In genomic region chr2:151939651-151940420, GRCm38 (mm10) we compare ENCODE assay signal across 18 mouse cellular contexts. TPM values are rescaled to one million over a fixed set of nuclear protein-coding genes. Genes with fewer than 3 reads are reported as not detected.
DNase-seq lines count a peak whose midpoint lies in the region; ATAC-seq and TF ChIP-seq lines count a peak whose summit lies in the region.
"Had no signal": no experiment of that assay in that cellular context is flagged by ENCODE, and none has a peak within 500 bp of the region (broad histone marks: within the 10 kb centered on the region; RNA-seq: fewer than 3 reads in every experiment).

No protein-coding gene starts in this region.

- H3K4me1 ChIP-seq in liver, adult 2 months (ENCODE audit: control insufficient read depth, insufficient read depth, low read length) = peaks cover 7% of the 10 kb centered on the region
- H3K4me1 ChIP-seq in thymus, adult 2 months (replicated peaks; ENCODE audit: control insufficient read depth, insufficient read depth, low read length) = peaks cover 42% of the 10 kb centered on the region
- H3K4me1 ChIP-seq in forebrain, embryonic 14.5 days (ENCODE audit: control insufficient read depth, insufficient read depth, low read length) = no peaks in the 10 kb centered on the region

- ATAC-seq in forebrain, embryonic 14.5 days = no peak
- ATAC-seq in megakaryocyte, adult 5-6 weeks (ENCODE audit: poor library complexity, severe bottlenecking) = no peak
- ATAC-seq: activated CD4-positive, CD25-positive, alpha-beta regulatory T cell, adult 4 months; forebrain, embryonic 13.5 days; forebrain, postnatal 0 days had no signal

- no peak for TF ChIP-seq CTCF in liver, adult 2 months (IDR thresholded peaks at IDR 0.05; ENCODE audit: low read depth, low read length)
- no peak for TF ChIP-seq CTCF in thymus, adult 2 months (IDR thresholded peaks at IDR 0.05; ENCODE audit: borderline replicate concordance, control insufficient read depth, extremely low read depth, insufficient read depth, low read length, poor library complexity)

- no peak overlapping the region for H3K27ac ChIP-seq in liver, adult 2 months (replicated peaks; ENCODE audit: insufficient read depth, low read depth, low read length)
- H3K27ac ChIP-seq in thymus, adult 2 months (ENCODE audit: control insufficient read depth, insufficient read depth, low read length) = peak overlapping the region; percentile 70
- no peak overlapping the region for H3K27ac ChIP-seq in forebrain, embryonic 14.5 days (ENCODE audit: low read depth, low read length)
- H3K27ac ChIP-seq: forebrain, embryonic 10.5 days; forebrain, embryonic 13.5 days; heart, embryonic 13.5 days; hindbrain, embryonic 14.5 days had no signal

- H3K4me3 ChIP-seq in liver, adult 2 months (ENCODE audit: insufficient read depth, low read depth, low read length) = no peak overlapping the region
- no peak overlapping the region for H3K4me3 ChIP-seq in thymus, adult 2 months (ENCODE audit: control insufficient read depth, insufficient read depth, low read length)
- no peak overlapping the region for H3K4me3 ChIP-seq in forebrain, embryonic 14.5 days (ENCODE audit: low read depth, low read length)
- H3K4me3 ChIP-seq: forebrain, embryonic 10.5 days; forebrain, embryonic 13.5 days; heart, embryonic 13.5 days had no signal

- TF ChIP-seq POLR2A in liver, adult 2 months (IDR thresholded peaks at IDR 0.05; ENCODE audit: extremely low read depth, insufficient read depth, low read length) = no peak
- no peak for TF ChIP-seq POLR2A in thymus, adult 2 months (IDR thresholded peaks at IDR 0.05; ENCODE audit: control insufficient read depth, extremely low read depth, insufficient read depth, low read length, poor library complexity)

- no peak overlapping the region for H3K9ac ChIP-seq in liver, adult 2 months (ENCODE audit: low read depth, low read length)
- no peak overlapping the region for H3K9ac ChIP-seq in forebrain, embryonic 14.5 days (ENCODE audit: low read length)
- H3K9ac ChIP-seq: forebrain, embryonic 13.5 days; forebrain, postnatal 0 days; heart, embryonic 13.5 days; hindbrain, embryonic 14.5 days had no signal

- no peaks in the 10 kb centered on the region for H3K27me3 ChIP-seq in liver, adult 2 months (ENCODE audit: control insufficient read depth, insufficient read depth, low read length)
- H3K27me3 ChIP-seq in thymus, adult 2 months (ENCODE audit: control insufficient read depth, insufficient read depth, low read length) = no peaks in the 10 kb centered on the region
- no peaks in the 10 kb centered on the region for H3K27me3 ChIP-seq in forebrain, embryonic 14.5 days (replicated peaks; ENCODE audit: control insufficient read depth, insufficient read depth, low read length)
- H3K27me3 ChIP-seq: forebrain, embryonic 13.5 days had no signal

- 53% methylated on average over 5 of the region's 5 CpGs for WGBS in liver, adult 2 months
- WGBS in thymus, adult 2 months = 29% methylated on average over 5 of the region's 5 CpGs
- 89% methylated on average over 5 of the region's 5 CpGs for WGBS in forebrain, embryonic 14.5 days

- no peaks in the 10 kb centered on the region for H3K9me3 ChIP-seq in forebrain, embryonic 14.5 days (replicated peaks; ENCODE audit: control insufficient read depth, low read length)
- H3K9me3 ChIP-seq: forebrain, embryonic 10.5 days; forebrain, embryonic 13.5 days; heart, embryonic 13.5 days had no signal

- peak; percentile 91 for DNase-seq in liver, adult 2 months (ENCODE audit: extremely low read depth, low read depth, low spot score)
- no peak for DNase-seq in liver
- peak; percentile 41 for DNase-seq in thymus, adult 2 months
- DNase-seq in thymus, postnatal 14 days = peak; percentile 62
- peak; percentile 50 for DNase-seq in thymus, postnatal 4 days
- no peak for DNase-seq in forebrain, embryonic 14.5 days (ENCODE audit: low spot score)
- DNase-seq: adrenal gland, adult 8-10 months; adrenal gland, postnatal 36 days; cerebellum, adult 18-20 months; cerebellum, postnatal 14 days; forebrain, postnatal 0 days; heart, postnatal 4 days had no signal

- no peaks in the 10 kb centered on the region for H3K79me2 ChIP-seq in liver, adult 2 months (ENCODE audit: control insufficient read depth, insufficient read depth, low read length)

- H3K4me2 ChIP-seq in forebrain, embryonic 14.5 days (ENCODE audit: low read length) = no peak overlapping the region
- H3K4me2 ChIP-seq: forebrain, embryonic 13.5 days; heart, embryonic 13.5 days; hindbrain, embryonic 14.5 days had no signal

- H3K36me3 ChIP-seq in liver, adult 2 months (ENCODE audit: control insufficient read depth, insufficient read depth, low read length) = no peaks in the 10 kb centered on the region
- no peaks in the 10 kb centered on the region for H3K36me3 ChIP-seq in thymus, adult 2 months (ENCODE audit: control insufficient read depth, insufficient read depth, low read length)
- no peaks in the 10 kb centered on the region for H3K36me3 ChIP-seq in forebrain, embryonic 14.5 days (ENCODE audit: control insufficient read depth, insufficient read depth, low read length)
- H3K36me3 ChIP-seq: forebrain, embryonic 10.5 days; heart, embryonic 13.5 days had no signal

RNA-seq across cellular contexts. Expression of gene Angpt4, which starts 28.8 kb away (rescaled TPM):
- total RNA-seq in liver, adult 2 months (2014; rRNA removed) = under 0.01 and 0.13 TPM in 2 replicates
- polyA plus RNA-seq in liver, adult 2 months (2012; rRNA removed) = 0.10 and 0.19 TPM in 2 replicates
- 0.80 TPM in 2 replicates for polyA plus RNA-seq in thymus, adult 2 months (2012; rRNA removed)
- polyA plus RNA-seq in forebrain, embryonic 14.5 days (2014; fragmentation: Nextera tagmentation; extraction: Ambion mirVana) = 0.21 TPM in 1 of 2 replicates, not detected in the other
- not detected in 2 replicates for total RNA-seq in megakaryocyte, adult 5-6 weeks (2015)
- total RNA-seq in megakaryocyte, adult 5-6 weeks (2017) = 0.26 TPM in 1 of 2 replicates, not detected in the other
- polyA plus RNA-seq: activated CD4-positive, CD25-positive, alpha-beta regulatory T cell, adult 4 months; forebrain, embryonic 13.5 days had no signal

RNA-seq across cellular contexts. Expression of gene Fam110a, which starts 40.2 kb away (rescaled TPM):
- total RNA-seq in liver, adult 2 months (2014; rRNA removed) = 0.83 and 1.3 TPM in 2 replicates
- 3.3 and 5.5 TPM in 2 replicates for polyA plus RNA-seq in liver, adult 2 months (2012; rRNA removed)
- 33.0 and 41.3 TPM in 2 replicates for polyA plus RNA-seq in thymus, adult 2 months (2012; rRNA removed)
- polyA plus RNA-seq in forebrain, embryonic 14.5 days (2014; fragmentation: Nextera tagmentation; extraction: Ambion mirVana) = 64.5 and 68.8 TPM in 2 replicates
- total RNA-seq in megakaryocyte, adult 5-6 weeks (2015) = 7.8 and 14.8 TPM in 2 replicates
- total RNA-seq in megakaryocyte, adult 5-6 weeks (2017) = 6.0 and 8.6 TPM in 2 replicates

RNA-seq across cellular contexts. Expression of gene Slc52a3, which starts 56.5 kb away (rescaled TPM):
- total RNA-seq in liver, adult 2 months (2014; rRNA removed) = 0.18 and 0.20 TPM in 2 replicates
- polyA plus RNA-seq in liver, adult 2 months (2012; rRNA removed) = 0.48 and 0.62 TPM in 2 replicates
- polyA plus RNA-seq in thymus, adult 2 months (2012; rRNA removed) = 3.7 and 4.6 TPM in 2 replicates
- polyA plus RNA-seq in forebrain, embryonic 14.5 days (2014; fragmentation: Nextera tagmentation; extraction: Ambion mirVana) = 0.72 and 1.1 TPM in 2 replicates
- 1.0 and 1.4 TPM in 2 replicates for total RNA-seq in megakaryocyte, adult 5-6 weeks (2015)
- total RNA-seq in megakaryocyte, adult 5-6 weeks (2017) = 0.07 and 0.53 TPM in 2 replicates

Comparison
In these comparisons a context has a peak if more than half of its experiments do, and no peak if none do; other contexts are left out.
1. DNase-seq: peak in liver, adult 2 months (single experiment), thymus, adult 2 months (single experiment), thymus, postnatal 14 days (single experiment) and thymus, postnatal 4 days (single experiment); none in liver (single experiment) and forebrain, embryonic 14.5 days (single experiment).